Mouse (Mus musculus) hindbrain, embryonic 11.5 days (tissue): ENCODE results near the gene Atf6. TPM values are rescaled to one million over a fixed set of nuclear protein-coding genes. Genes with fewer than 3 reads are reported as not detected.

ENCODE experiments used
- ATAC-seq: fragments of 200-750 bp; cut with Nextera tagmentation; 2 replicates; pipeline ENCODE4 v1.8.0; 2017; ENCODE audit warnings: mild to moderate bottlenecking, moderate TSS enrichment, moderate library complexity; ENCODE audit not compliant: low FRiP score
- DNase-seq: peaks from one replicate; pipeline ENCODE4 v3.0.0-alpha.2; 2015; ENCODE audit warnings: low spot score
- H3K27ac ChIP-seq: fragments of 300-500 bp; sonication (generic); 2 replicates; pipeline ENCODE4 v1.5.1; 2014; ENCODE audit warnings: mild to moderate bottlenecking, low read depth, low read length
- H3K27me3 ChIP-seq: fragments of 300-500 bp; sonication (generic); 2 replicates; pipeline ENCODE4 v1.6.1; 2014; ENCODE audit warnings: mild to moderate bottlenecking, low read length, moderate library complexity, mixed read lengths; ENCODE audit not compliant: control insufficient read depth, insufficient read depth
- H3K36me3 ChIP-seq: fragments of 300-500 bp; sonication (generic); 2 replicates; pipeline ENCODE4 v1.6.1; 2014; ENCODE audit warnings: mild to moderate bottlenecking, low read length, moderate library complexity, mixed read lengths; ENCODE audit not compliant: control insufficient read depth, insufficient read depth
- H3K4me1 ChIP-seq: fragments of 300-500 bp; sonication (generic); replicated peaks from 2 replicates; pipeline ENCODE4 v1.6.1; 2014; ENCODE audit warnings: low read length, mixed read lengths; ENCODE audit not compliant: control insufficient read depth, insufficient read depth
- H3K4me2 ChIP-seq: fragments of 300-500 bp; sonication (generic); replicated peaks from 2 replicates; pipeline ENCODE4 v1.6.1; 2014; ENCODE audit warnings: mild to moderate bottlenecking, low read depth, low read length
- H3K4me3 ChIP-seq: fragments of 300-500 bp; sonication (generic); 2 replicates; pipeline ENCODE4 v1.5.1; 2014; ENCODE audit warnings: low read depth, low read length
- H3K9ac ChIP-seq: fragments of 300-500 bp; sonication (generic); 2 replicates; pipeline ENCODE4 v1.6.1; 2014; ENCODE audit warnings: low read depth, low read length
- H3K9me3 ChIP-seq: fragments of 300-500 bp; sonication (generic); 2 replicates; pipeline ENCODE4 v1.6.1; 2016; ENCODE audit warnings: low read length; ENCODE audit not compliant: control insufficient read depth
- WGBS: fragments of 180-500 bp; shearing (Covaris S2); extraction: QIAGEN DNeasy Blood & Tissue Kit; methylation state at CpG from one replicate; pipeline ENCODE4 v1.1.7; 2014; 5-methylcytosine and 5-hydroxymethylcytosine counted together
- polyA plus RNA-seq: library from polyadenylated mRNA; unstranded; fragments of >200 nt; fragmentation: Nextera tagmentation; extraction: Ambion mirVana; gene quantifications from 2 replicates; pipeline ENCODE4 v1.2.1, GENCODE M21; 2014

Atf6 gene
- polyA plus RNA-seq, 1 experiment from 2014 or later = 10.2 TPM

DNA sequence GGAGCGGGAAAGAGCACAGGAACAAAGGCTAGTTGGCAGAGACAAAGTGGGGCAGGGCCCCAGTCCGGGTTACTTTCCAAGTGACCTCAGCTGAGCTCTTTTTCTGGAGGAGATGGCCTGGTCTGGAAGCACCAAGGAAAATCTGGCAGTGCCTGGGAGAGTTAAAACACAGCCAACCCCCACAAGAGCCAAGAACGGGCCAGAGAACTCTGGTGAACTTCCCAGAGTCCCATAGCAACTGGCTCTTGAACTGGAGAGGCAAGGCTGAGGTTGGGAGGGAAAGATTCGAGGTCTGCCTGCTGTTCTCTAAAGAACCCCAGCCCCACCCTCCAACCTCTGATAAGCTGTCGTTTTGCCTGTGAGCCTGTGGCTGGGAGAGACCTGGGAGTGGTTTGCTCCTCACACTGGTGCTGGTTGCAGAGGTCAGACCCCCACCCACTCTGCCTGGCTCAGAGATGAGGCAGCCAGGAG lies 172.7 kb downstream of the Atf6 start:
- Histone ChIP-seq H3K4me1 (no peaks in the 10 kb centered on the region), H3K27ac (no peak overlapping the region), H3K9ac (no peak overlapping the region), H3K4me3 (no peak overlapping the region), H3K36me3 (no peaks in the 10 kb centered on the region), H3K4me2 (no peak overlapping the region), H3K9me3 (no peaks in the 10 kb centered on the region), H3K27me3 (no peaks in the 10 kb centered on the region)
- 60% methylated on average over 5 of the region's 5 CpGs for WGBS
- ATAC-seq = no peak
- no peak for DNase-seq

- WGBS = 94% methylated on average over 5 of the region's 5 CpGs
- DNase-seq = no peak
- Histone ChIP-seq H3K9me3 (no peaks in the 10 kb centered on the region), H3K27ac (no peak overlapping the region), H3K4me1 (no peaks in the 10 kb centered on the region), H3K27me3 (no peaks in the 10 kb centered on the region), H3K9ac (no peak overlapping the region), H3K4me2 (no peak overlapping the region), H3K4me3 (no peak overlapping the region), H3K36me3 (no peaks in the 10 kb centered on the region)
- no peak for ATAC-seq
These were observed 176.3 kb downstream of the Atf6 start for GRCm38 (mm10) chr1:170691301-170691700.

DNA sequence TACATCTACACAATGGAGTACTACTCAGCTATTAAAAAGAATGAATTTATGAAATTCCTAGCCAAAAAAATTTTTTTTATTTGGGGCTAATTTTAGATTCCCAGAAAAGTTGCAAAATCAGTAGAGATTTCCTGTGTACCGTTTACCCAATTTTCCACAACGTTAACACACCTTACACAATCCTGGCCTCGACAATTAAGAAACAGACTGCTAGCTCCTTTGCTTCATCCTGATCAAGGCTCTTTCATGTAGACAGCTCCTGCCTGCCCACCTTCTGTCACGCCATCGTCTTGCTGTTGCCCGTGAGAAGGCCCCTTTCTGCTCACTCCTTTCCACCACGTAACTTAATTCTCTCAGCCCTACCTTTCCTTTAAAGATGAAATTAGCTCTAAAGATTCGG lies 177.8 kb downstream of the Atf6 start:
- DNase-seq (no peak), ATAC-seq (no peak)
- H3K9ac ChIP-seq = no peak overlapping the region
- no peak overlapping the region for H3K4me2 ChIP-seq
- H3K27ac ChIP-seq = no peak overlapping the region
- H3K9me3 ChIP-seq = no peaks in the 10 kb centered on the region
- 96% methylated on average over 8 of the region's 8 CpGs for WGBS
- H3K4me3 ChIP-seq = no peak overlapping the region
- no peaks in the 10 kb centered on the region for H3K4me1 ChIP-seq
- no peaks in the 10 kb centered on the region for H3K27me3 ChIP-seq
- no peaks in the 10 kb centered on the region for H3K36me3 ChIP-seq

- ATAC-seq = no peak
- no peaks in the 10 kb centered on the region for H3K36me3 ChIP-seq
- no peak for DNase-seq
- H3K9ac ChIP-seq = no peak overlapping the region
- no peaks in the 10 kb centered on the region for H3K27me3 ChIP-seq
- H3K4me2 ChIP-seq = no peak overlapping the region
- no peaks in the 10 kb centered on the region for H3K9me3 ChIP-seq
- H3K27ac ChIP-seq = no peak overlapping the region
- no peak overlapping the region for H3K4me3 ChIP-seq
- H3K4me1 ChIP-seq = no peaks in the 10 kb centered on the region
- 85% methylated on average over 6 of the region's 6 CpGs for WGBS
These were observed 183.7 kb downstream of the Atf6 start for GRCm38 (mm10) chr1:170683863-170684262.

- no peak overlapping the region for H3K9ac ChIP-seq
- H3K4me3 ChIP-seq = no peak overlapping the region
- no peaks in the 10 kb centered on the region for H3K27me3 ChIP-seq
- no peaks in the 10 kb centered on the region for H3K9me3 ChIP-seq
- no peak for DNase-seq
- 67% methylated on average over 2 of the region's 2 CpGs for WGBS
- no peak overlapping the region for H3K4me2 ChIP-seq
- H3K36me3 ChIP-seq = no peaks in the 10 kb centered on the region
- H3K4me1 ChIP-seq = no peaks in the 10 kb centered on the region
- no peak overlapping the region for H3K27ac ChIP-seq
- no peak for ATAC-seq
These were observed 187.9 kb downstream of the Atf6 start for GRCm38 (mm10) chr1:170679624-170680023.

DNA sequence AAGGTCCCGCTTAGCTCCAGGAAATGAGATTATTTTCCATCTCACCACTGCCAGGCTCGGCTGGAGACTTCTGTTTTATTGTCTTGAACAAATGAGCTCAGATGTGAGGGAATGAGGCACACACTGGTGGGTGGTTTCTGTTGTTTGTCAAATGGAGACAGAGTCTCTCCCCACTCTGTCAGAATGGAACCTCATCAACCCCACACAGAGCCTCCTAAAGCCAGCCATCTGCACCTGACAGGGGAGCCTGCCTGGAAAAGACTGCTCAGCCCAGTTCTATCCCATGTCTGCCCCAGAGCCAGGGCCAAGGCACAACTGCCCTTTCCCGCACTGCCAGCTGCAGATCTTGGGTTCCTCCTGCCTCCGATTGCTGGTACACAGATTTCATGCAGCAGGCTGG lies 188.7 kb downstream of the Atf6 start:
- no peaks in the 10 kb centered on the region for H3K36me3 ChIP-seq
- DNase-seq (no peak), ATAC-seq (no peak)
- H3K4me1 ChIP-seq = no peaks in the 10 kb centered on the region
- no peaks in the 10 kb centered on the region for H3K27me3 ChIP-seq
- H3K9me3 ChIP-seq = no peaks in the 10 kb centered on the region
- no peak overlapping the region for H3K9ac ChIP-seq
- H3K27ac ChIP-seq = no peak overlapping the region
- WGBS = 73% methylated on average over 4 of the region's 4 CpGs
- no peak overlapping the region for H3K4me3 ChIP-seq
- no peak overlapping the region for H3K4me2 ChIP-seq

- DNase-seq (no peak), ATAC-seq (no peak)
- H3K9ac ChIP-seq = no peak overlapping the region
- H3K9me3 ChIP-seq = no peaks in the 10 kb centered on the region
- H3K27me3 ChIP-seq = no peaks in the 10 kb centered on the region
- no peaks in the 10 kb centered on the region for H3K4me1 ChIP-seq
- 95% methylated on average over 4 of the region's 4 CpGs for WGBS
- no peak overlapping the region for H3K4me3 ChIP-seq
- no peak overlapping the region for H3K27ac ChIP-seq
- no peak overlapping the region for H3K4me2 ChIP-seq
- no peaks in the 10 kb centered on the region for H3K36me3 ChIP-seq
These were observed 189.9 kb downstream of the Atf6 start for GRCm38 (mm10) chr1:170677681-170678080.

- Histone ChIP-seq H3K27ac (no peak overlapping the region), H3K4me3 (no peak overlapping the region), H3K27me3 (no peaks in the 10 kb centered on the region), H3K9ac (no peak overlapping the region), H3K4me1 (no peaks in the 10 kb centered on the region), H3K9me3 (no peaks in the 10 kb centered on the region), H3K36me3 (no peaks in the 10 kb centered on the region), H3K4me2 (no peak overlapping the region)
- DNase-seq = no peak
- no peak for ATAC-seq
- WGBS = 66% methylated on average over 9 of the region's 9 CpGs
These were observed 193.3 kb downstream of the Atf6 start for GRCm38 (mm10) chr1:170674184-170674775.

DNA sequence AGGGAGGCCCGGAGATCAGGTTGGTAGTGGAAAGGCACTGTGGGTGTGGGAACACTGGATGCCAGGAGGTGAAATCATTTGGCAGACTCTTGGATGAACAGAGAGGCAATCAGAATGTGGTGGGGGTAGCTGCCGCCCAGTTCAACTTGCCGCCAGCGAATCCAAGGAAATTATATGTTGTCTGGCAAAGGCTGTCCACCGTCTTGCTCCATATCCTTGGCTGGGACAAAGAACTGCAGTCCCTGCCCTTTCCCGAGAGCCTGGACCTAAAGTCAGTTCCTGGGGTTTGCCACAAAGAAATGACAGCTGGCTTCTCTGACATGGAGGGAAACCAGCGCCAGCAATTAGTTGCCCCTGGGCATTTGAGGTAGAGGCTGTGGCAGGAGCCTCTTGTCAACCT lies 202.4 kb downstream of the Atf6 start:
- H3K9me3 ChIP-seq = no peaks in the 10 kb centered on the region
- no peak overlapping the region for H3K27ac ChIP-seq
- WGBS = 85% methylated on average over 7 of the region's 7 CpGs
- no peak overlapping the region for H3K4me2 ChIP-seq
- H3K36me3 ChIP-seq = no peaks in the 10 kb centered on the region
- H3K4me3 ChIP-seq = no peak overlapping the region
- no peaks in the 10 kb centered on the region for H3K4me1 ChIP-seq
- no peaks in the 10 kb centered on the region for H3K27me3 ChIP-seq
- H3K9ac ChIP-seq = no peak overlapping the region
- DNase-seq = no peak
- no peak for ATAC-seq
